Mouse (Mus musculus) thymus, adult 2 months (tissue): ENCODE measurements around the gene Gjb4.

Experiments used
- CTCF ChIP-seq: fragments of 200-500 bp; IDR thresholded peaks from 2 replicates; pipeline ENCODE4 v1.5.1; 2012; ENCODE audit warnings: mild to moderate bottlenecking, control low read depth, low read length, moderate library complexity, borderline replicate concordance; ENCODE audit not compliant: control insufficient read depth, poor library complexity, insufficient read depth; ENCODE audit errors: extremely low read depth
- POLR2A ChIP-seq: fragments of 200-500 bp; IDR thresholded peaks from 2 replicates; pipeline ENCODE4 v1.6.1; 2012; ENCODE audit warnings: mild to moderate bottlenecking, low read length, control low read depth, moderate library complexity; ENCODE audit not compliant: control insufficient read depth, poor library complexity, insufficient read depth; ENCODE audit errors: extremely low read depth

- TF ChIP-seq CTCF (peak; percentile 79), POLR2A (no peak)
Observed at GRCm38 (mm10) chr4:127368379-127368973, 14.6 kb upstream of the Gjb4 start.
